Mouse (Mus musculus) left cerebral cortex, adult 8-10 months (tissue): ENCODE measurements at regions not wholly inside any gene's neighbourhood (a gene's known extent, or its start where the extent isn't known, plus 50 kb on each side); places are given as distances from the start of the nearest gene placed in this dataset.
"Not testable (repeated sequence)": the region's sequence is repeated elsewhere in the genome, so short reads cannot be mapped to it uniquely, and the experiment has no call there.

Source experiments
- DNase-seq, 2 experiments: peaks; one replicate each; pipeline ENCODE4 v3.0.0; 2022; ENCODE audit warnings: low spot score in 2 of 2

DNA sequence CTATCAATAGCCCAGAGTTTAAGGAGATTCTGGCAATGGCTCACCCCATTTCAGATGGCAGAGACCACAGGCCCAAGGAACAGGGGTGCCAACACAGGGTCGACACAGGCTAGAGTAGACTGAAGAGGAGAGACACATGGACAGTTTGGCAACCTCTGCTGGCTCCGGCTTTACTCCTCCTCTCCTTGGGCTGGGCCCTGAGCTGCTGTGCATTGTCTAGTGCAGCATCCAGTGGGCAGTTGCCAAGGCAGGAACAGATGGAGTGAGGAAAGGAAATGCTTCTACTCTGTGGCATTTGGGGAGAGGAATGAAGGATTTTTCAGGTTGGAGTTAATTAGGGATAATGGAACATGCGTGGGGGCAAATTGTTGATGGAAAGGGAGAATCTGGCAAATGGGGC, 151.0 kb upstream of the 1700012A03Rik start:
- peak in 1 of 2 experiments; percentile 64 for DNase-seq

DNA sequence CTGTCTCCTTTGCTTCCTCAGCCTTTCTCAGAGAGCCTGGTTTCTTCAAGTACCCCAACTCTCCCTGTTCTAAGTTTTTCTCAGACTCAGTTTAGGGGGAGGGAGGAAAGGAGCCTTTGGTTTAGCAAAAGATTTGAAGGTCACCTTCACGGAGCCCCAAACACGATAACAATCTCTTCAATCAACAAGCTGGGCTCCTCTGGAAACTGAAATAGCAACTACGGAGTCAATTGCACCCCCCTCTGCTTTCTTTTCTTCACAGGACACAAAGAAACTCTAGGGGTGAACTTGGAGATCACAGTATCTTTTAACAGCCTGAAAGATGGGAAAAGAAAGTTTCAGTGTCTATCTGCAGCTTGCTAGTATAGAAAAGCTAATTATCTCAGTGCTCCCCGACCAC, 151.4 kb upstream of the 1700012A03Rik start:
- DNase-seq: no peak

DNA sequence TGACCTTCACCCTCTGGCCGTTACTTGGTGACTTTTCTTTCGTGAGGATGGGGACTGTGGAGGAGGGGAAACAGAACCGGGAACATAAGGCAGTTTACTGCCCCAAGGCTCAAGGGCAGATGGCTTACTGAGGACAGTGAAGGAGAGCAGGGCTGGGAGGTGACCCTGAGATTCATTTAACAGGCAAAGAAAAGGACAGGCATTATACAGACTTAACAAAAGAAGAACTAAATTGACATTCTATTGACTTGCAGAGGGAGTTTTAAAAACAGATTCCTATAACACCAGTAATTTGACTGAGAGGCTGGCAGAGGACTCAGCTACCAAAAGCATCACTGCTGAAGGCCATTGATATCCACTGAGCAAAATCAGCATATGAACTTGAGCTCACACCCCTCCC, 153.0 kb upstream of the 1700012A03Rik start:
- DNase-seq: no peak

DNA sequence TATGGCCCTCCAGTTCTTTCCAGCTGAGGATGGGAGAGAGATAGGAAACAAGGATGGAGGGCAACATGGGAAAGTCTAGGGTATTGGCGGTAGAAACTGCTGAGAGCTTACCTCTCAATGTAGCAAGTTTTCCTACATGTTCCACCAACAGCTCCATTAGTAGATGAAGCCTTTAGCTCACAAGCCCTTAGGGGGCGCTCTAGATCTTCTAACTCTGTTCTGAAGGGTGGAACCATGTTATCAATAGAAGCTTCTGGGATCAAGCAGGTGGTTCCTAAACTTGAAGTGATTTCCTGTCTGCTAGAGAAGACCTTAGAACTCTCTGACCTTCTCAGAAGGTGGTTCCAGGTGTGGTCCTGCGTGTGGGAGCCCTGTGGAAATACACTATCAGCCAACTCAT, 154.2 kb upstream of the 1700012A03Rik start:
- DNase-seq: no peak

DNA sequence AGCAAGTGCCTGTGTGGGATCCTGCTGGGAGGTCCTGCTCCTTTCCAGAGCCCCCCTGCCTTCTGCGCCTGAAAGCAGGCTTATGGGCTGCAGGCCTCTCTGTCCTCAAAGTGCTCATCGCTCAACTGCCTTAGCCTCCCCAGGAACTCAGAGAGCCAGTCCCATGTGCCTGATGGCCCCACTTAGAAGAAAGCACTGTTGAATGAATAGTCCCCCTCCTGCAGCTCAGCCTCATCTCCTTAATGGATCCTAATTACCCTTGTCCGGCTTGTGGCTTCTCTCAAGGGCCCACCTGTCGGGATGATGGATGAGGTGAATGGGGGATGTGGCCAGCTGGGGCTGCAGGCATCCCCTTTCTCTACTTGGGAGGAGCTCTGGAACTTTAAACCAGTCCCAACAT, 163.1 kb upstream of the 1700012A03Rik start:
- no peak for DNase-seq

DNA sequence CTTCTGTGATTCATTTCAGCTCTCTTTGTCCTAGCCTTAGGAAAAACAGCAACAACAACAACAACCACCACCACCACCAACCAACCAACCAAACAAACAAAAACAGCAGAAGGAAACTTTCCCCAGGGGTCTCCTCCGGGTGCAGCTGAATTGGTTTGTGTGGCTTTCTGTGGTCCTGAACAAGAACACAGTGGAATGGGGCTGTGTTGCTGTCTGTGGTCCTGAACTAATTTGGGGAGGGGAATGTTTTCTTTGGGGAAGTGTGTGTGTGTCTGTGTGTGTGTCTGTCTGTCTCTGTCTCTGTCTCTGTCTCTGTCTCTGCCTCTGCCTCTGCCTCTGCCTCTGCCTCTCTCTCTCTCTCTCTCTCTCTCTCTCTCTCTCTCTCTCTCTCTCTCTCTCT, 164.8 kb upstream of the 1700012A03Rik start:
- DNase-seq: not testable (repeated sequence)

DNA sequence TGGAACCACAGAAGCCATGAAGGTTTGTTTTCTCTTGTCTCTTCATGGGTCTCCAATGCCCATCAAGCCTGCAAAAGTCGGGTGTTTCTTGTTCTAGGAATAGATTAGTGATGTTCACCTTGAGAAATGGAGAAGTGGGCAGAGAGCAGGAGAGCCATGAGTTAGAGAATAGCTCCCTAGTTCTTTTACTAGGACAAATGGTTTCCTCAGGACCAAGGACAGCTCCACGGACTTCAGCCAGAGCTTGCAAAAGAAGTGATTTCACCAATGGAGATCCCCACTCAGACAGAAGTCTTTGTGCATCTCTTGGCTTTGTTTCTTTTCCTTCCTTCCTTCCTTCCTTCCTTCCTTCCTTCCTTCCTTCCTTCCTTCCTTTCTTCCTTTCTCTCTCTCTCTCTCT, 166.3 kb upstream of the 1700012A03Rik start:
- no peak for DNase-seq

DNA sequence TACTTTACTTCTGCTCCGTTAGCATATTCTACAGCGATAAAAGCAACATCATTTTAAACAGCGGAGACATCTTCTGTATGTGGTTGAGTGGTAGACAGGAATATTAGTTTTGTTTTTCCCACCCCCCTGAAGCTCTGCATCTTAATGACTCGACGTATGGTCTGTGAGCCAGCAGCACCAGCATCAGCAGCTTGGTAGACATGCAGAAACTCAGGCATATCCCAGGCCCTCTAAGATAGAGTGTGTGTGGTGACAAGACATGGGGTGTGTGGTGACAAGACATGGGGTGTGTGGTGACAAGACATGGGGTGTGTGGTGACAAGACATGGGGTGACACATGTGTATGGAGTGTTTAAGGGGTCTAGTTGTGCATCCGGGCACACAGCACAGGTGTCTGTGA, 175.4 kb upstream of the 1700012A03Rik start:
- DNase-seq: no peak

DNA sequence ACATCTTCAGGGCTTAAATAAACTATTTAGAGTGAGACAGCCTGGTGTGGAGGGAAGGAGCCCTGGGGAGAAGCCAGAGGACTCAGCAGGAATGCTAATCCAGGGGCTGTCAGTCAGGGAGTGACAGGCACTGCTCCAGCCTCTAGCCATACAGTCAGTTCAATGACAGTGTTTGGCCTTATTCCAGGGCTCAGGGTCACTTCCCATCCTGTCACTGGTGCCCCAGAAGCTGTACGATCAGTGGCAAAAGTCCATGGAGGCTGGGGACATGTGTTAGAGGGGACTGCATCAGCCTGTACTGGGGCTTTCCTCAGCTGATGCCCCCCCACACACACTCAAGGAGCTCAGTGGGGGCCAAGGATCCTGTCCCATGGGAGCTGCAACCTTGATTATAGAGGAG, 176.1 kb upstream of the 1700012A03Rik start:
- DNase-seq: no peak

DNA sequence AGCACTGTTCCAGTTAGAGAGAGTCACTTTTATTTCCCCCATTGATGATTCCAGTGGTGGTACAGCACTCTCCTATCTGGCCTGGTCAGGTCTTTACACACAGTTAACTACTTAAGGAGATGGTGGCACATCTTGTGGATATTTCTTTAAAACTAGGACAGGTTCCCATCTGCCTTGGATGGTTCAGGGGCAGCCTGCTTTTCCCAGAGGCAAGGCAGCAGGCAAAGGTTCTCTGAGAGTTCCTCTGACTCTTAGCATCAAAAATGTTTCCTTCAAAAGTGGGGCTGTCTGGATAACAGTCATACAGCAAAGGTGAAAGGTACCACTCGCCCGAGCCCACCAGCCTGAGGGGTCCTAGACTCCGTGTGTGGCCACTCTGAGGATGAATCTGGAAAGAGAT, 178.3 kb upstream of the 1700012A03Rik start:
- no peak for DNase-seq

DNA sequence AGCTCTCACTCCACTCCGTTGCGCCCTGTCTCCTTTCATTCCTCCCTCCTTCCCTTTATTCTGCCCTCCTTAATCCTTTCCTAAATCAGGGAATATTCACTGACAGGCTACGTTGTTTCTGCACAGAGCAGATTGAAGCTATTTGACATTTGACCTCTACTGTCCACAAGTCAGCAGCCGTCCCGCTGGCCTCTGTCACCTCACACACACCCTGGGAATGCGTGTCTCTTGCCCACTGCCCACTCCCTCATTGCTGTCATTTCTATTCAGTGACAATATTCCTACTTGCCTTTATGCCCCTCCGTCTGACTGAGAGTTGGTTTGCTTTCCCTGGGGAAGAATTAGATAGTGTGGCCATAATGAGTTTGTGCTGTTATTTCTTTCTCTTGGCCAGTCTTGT, 188.1 kb upstream of the 1700012A03Rik start:
- no peak for DNase-seq

DNA sequence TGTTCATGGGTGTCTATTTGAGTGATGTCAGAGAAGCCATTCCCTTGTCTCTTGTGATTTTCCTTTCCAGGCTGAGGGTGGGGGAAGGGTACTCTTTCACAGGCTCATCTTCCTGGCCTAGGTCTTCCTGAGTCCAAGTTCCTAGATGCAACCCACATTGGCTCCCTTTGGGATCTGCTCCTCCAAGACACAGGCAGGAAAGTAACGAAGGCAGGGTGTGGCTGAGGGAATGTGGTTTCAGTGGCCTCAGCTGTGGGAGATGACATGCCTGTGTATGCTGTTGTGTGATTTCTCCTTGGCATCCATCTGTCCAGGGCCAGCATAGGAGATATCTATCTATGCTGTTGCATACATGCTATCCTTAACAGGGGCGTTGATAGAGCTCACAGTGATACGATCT, 190.4 kb upstream of the 1700012A03Rik start:
- DNase-seq: no peak

DNA sequence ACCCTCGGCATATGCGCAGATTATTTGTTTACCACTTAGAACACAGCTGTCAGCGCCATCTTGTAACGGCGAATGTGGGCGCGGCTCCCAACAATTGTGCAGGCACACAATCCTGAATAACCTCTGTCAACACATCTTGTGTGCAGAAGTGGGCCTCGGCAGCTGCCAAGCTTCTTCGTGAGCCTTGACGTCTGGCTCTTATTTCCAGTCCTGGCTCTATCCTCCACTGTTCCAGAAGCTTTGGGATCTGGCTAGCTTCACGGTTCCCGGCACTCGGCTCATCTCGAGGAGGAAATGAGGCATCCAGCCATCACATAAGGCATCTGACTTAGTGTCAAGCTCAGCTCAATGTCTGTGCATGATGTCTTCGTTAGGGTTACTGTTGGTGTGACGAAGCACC, 195.8 kb upstream of the 1700012A03Rik start:
- DNase-seq: no peak

DNA sequence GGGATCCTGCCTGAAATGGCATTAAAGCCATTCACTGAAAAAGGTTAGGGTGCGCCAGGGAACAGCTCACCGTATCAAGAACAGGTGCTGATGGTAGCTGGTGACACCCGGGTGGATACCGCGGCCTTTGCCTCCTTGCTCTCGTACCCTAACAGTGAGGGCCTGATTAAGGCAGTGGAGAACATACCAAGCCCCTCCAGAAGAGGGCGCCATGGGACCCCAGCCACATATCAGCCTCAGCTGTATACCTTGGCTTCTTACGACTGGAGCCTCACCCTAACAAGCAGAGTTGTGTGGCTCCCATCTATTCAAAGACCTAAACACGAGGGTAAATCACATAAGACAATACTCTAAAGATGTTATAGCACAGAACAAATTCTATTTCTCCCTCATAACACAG, 203.7 kb upstream of the 1700012A03Rik start:
- no peak for DNase-seq

DNA sequence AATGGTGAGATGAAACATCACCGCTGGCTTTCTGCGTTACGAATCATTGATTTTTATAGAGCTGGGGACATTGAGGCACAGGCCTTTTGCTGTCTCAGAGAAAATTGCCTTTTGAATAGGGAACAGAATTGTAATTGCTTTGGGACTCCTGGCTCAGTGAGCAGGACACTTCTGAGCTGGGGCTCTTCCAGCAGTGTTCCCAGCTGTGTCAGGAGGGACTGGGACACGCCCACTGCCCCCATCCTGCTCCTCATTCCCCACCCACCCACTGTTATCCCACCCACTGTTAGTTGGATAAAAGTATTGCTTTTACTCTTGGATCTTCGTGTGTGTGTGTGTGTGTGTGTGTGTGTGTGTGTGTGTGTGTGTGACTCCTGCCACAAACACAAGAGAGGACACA, 204.4 kb upstream of the 1700012A03Rik start:
- DNase-seq: no peak

DNA sequence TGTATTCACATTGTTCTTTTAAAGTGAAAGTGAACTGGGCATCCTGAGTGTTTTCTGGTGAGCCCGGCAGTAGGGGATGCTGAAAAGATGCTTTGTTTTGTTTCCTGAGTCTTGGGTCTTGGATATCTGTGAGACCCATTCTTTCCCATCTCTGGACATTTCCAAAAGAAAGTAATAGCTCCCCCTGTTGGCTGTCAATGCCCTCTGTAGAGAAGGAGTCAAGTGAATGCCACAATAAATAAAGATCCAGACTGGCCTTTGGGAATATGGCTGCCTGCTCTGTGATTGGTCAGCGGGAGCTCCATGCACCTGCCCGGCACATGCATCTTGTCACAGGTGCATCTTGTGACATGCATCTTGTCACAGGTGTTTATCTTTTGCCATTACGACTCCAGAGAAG, 209.4 kb upstream of the 1700012A03Rik start:
- no peak for DNase-seq

DNA sequence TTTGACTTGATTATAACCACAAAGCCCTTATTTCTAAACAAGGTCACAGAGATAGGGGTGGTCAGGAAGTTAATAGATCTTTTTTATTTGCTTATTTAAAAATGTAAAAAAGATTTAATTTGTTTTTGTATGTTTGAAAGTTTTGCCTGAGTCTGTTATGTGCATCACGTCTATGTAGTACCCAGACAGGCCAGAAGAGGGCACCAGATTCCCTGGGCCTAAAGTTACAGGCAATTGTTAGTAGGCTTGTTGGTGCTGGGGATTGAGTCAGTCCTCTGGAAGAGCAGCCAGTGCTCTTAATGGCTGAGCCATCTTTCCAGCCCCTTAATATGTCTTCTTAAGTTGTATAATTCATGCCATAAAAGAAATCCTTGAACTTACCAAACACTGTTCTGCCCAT, 211.5 kb upstream of the 1700012A03Rik start:
- no peak for DNase-seq

DNA sequence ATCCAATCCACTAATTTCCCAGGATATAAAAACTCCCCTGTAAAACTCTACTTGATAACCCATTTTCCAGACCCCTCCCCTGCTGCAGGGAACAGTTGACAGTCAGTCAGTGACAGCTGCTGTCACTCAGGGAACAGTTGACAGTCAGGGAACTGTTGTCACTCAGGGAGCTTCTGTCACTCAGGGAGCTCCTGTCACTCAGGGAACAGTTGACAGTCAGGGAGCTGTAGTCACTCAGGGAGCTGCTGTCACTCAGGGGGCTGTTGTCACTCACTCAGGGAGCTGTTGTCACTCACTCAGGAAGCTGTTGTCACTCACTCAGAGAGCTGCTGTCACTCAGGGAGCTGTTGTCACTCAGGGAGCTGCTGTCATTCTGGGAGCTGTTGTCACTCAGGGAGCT, 214.3 kb upstream of the 1700012A03Rik start:
- DNase-seq: no peak

DNA sequence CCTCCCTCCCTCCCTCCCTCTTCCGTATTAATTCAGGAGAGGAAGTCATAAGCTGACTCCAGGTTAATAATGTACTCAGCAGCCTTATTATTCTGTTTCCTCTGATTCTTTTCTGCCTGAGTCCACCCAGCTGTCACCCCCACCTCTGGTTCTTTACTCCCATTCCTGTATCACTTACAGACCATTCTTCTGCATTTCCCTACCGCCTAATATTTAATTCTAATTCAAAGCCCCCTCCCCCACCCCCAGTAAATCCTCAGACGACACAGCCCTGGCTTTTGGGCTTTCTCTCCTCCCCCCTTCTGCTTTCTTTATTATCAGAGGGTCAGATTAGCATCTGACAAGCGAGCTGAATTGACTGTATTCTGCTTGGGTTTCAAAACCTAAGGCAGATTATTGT, 215.5 kb upstream of the 1700012A03Rik start:
- DNase-seq: no peak

DNA sequence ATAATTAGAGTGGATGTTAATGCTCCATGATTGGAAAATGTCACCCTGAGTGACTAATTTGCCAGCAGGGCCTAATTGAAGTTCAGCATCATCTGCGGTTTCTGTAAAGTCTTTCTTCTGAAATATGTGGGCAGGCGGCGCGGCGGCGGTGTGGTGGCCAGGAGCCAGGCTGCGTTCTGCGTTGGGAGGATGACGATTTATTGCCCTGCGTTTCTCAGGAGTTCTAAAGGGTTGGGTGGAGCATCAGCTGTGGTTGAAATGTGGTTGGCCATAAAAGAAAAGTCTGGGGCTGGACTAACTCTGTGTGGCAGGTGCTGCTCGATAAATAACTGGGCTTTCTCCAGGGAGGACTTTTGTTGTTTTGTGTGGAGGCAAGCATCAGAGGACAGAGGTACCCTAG, 219.4 kb upstream of the 1700012A03Rik start:
- DNase-seq: peak in 1 of 2 experiments; percentile 13

DNA sequence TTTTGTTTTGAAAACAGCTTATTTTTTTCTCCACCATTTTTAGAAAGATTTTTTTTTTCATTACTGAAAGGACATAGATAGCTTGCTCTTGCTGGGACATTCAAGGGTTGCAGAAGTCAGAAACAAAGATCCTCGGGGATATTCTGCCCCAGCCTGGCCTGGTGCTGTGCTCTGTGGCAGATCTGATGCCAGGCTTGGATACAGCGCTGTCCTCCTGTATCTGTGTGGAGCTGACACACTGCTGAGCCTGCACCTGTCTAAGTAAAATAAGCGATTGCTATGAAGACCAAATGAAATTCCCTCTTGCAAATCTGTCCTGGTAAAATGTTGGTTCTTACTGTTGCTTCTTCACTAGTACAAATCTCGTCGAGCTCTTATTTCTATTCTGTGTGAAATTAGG, 226.4 kb upstream of the 1700012A03Rik start:
- no peak for DNase-seq

DNA sequence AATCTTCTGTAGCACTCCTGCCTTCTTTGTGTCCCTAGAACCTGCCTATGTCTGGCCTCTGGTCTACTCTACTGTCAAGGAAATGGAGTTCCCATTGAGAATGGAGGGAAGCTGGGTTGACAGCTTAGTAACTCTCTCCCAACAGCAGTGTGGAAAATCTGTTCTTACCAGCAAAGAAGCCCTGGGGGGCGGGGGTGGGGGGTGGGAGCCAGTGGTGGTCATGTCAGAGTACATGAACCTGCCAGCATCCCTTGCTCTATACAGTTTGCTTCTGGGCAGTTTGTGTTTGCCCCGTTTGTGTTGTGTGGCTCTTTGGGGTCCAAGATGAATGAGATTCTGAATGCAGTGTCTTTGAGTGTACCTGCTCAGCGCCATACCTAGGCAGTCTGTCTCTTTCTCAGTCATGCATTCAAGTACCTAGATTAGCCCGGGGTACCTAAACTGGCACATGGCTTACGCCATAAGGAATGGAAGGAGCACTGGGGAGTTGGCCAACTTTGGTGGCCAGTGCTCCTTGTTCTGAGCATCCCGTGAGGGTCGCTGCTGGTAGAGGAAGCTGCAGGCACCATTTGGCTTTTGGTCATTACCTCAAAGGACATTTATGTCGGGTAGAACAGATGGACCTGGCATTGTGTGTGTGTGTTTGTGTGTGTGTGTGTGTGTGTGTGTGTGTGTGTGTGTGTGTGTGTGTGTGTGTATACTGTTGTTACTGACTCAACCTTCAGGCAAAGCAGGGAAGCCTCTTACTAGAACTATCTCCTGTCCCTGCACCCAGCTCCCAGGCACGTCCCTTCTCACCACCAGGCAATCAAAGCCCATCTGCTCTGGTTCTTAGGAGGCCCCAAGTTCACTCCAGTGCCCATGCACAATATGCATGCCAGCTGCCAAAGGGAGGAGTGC, 227.6 kb upstream of the 1700012A03Rik start:
- DNase-seq: no peak

DNA sequence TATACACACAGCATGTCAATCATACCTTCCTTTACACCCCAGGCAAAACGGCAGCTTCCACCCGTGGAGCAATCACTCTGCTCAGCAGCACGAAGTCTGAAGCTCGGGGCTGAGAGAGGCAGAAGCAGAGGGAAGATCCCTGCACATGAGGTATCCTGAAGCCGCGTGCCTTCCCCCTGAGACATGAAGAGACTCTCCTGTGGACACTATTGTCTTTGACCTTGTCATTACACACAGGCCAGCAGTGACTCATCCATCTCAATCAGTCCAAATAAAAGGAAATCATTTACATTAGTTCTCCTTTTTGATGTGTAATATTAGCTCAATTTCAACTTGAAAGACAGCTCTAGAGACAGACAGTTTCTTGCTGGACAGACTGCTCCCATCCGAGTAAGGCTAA, 228.4 kb upstream of the 1700012A03Rik start:
- no peak for DNase-seq

DNA sequence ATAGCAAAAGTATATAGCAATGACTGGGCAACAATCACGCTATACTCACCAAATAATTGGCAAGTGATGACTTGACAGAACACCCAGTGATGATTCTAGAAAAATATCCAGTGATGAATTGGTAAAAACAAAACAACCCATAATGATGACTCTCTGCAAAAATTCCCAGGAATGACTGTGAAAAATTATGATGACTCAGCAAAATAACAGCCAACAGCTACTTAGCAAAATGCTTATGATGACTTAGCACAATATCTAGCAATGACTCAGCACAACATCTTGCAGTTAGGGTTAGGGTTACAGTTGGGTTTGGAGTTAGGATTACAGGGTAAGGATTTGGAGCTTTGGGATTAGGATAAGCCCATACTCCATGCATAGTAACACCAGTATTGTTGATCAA, 232.4 kb upstream of the 1700012A03Rik start:
- no peak for DNase-seq
